Mouse (Mus musculus): Measurements from ENCODE around the gene Ddx55. TPM values are rescaled to one million over a fixed set of nuclear protein-coding genes. Genes with fewer than 3 reads are reported as not detected.

The Ddx55 gene
- polyA plus RNA-seq, 2 experiments from 2014 or later: 17.2 to 22.9 TPM

Other genes starting within 250 kb of the Ddx55 start
- gene Mphosph9, start 224.9 kb upstream of the Ddx55 start, polyA plus RNA-seq (2017; shearing (Covaris generic)): 10 to 100 TPM; 16.8 to 18.6 TPM
- gene 2810006K23Rik, start 224.8 kb upstream of the Ddx55 start, polyA plus RNA-seq (2017; shearing (Covaris generic)): 10 to 100 TPM; 12.0 to 16.5 TPM
- gene Cdk2ap1, start 189.8 kb upstream of the Ddx55 start, polyA plus RNA-seq (2017; shearing (Covaris generic)): 10 to 100 TPM; 10.1 to 13.1 TPM
- gene Sbno1, start 126.9 kb upstream of the Ddx55 start, polyA plus RNA-seq (2017; shearing (Covaris generic)): 100 to 1,000 TPM; 163 to 182 TPM
- gene Kmt5a, start 112.9 kb upstream of the Ddx55 start, polyA plus RNA-seq (2017; shearing (Covaris generic)): 10 to 100 TPM; 19.8 to 19.9 TPM
- 10 to 100 TPM; 51.3 to 54.0 TPM for gene Rilpl2, start 74.5 kb upstream of the Ddx55 start, polyA plus RNA-seq (2017; shearing (Covaris generic))
- 10 to 100 TPM in 1 of 2 experiments, 1 to 10 TPM in 1; 4.7 to 14.2 TPM for gene Snrnp35, start 69.7 kb upstream of the Ddx55 start, polyA plus RNA-seq (2017; shearing (Covaris generic))
- gene Rilpl1, start 21.5 kb upstream of the Ddx55 start, polyA plus RNA-seq (2017; shearing (Covaris generic)): 1 to 10 TPM in 1 of 2 experiments, under 1 TPM in 1; 0.62 to 1.1 TPM
- gene Tmed2, start 12.2 kb upstream of the Ddx55 start, polyA plus RNA-seq (2017; shearing (Covaris generic)): 10 to 100 TPM; 35.7 to 51.2 TPM
- 10 to 100 TPM; 45.0 to 45.7 TPM for gene Eif2b1, start 26.3 kb downstream of the Ddx55 start, polyA plus RNA-seq (2017; shearing (Covaris generic))
- 10 to 100 TPM; 57.1 to 69.8 TPM for gene Gtf2h3, start 26.3 kb downstream of the Ddx55 start, polyA plus RNA-seq (2017; shearing (Covaris generic))
- gene Atp6v0a2, start 75.7 kb downstream of the Ddx55 start, polyA plus RNA-seq (2017; shearing (Covaris generic)): 10 to 100 TPM; 31.0 to 57.7 TPM
- under 1 TPM in 1 of 2 experiments, not detected in 1; 0.10 TPM for gene Dnah10, start 172.2 kb downstream of the Ddx55 start, polyA plus RNA-seq (2017; shearing (Covaris generic))